Mouse (Mus musculus): ENCODE measurements around the gene Dtwd1.
"Not testable (repeated sequence)": the region's sequence is repeated elsewhere in the genome, so short reads cannot be mapped to it uniquely, and the experiment has no call there.

Dtwd1 gene

GRCm38 (mm10) chr2:126151855-126152571, at the start of gene Dtwd1, which contains the start of gene Fam227b:
Gene Dtwd1, plus strand, starts transcription at chr2:126152141.
Gene Fam227b, minus strand, starts transcription at chr2:126152004.
- in situ Hi-C loops (cut with MboI, MseI) = no loop called here

GRCm38 (mm10) chr2:126147723-126148122, 4.2 kb upstream of the Dtwd1 start:
- in situ Hi-C loops (cut with MboI, MseI) = no loop called here

- in situ Hi-C loops (cut with MboI, MseI) = no loop called here
Measured at GRCm38 (mm10) chr2:126165277-126166018, 13.5 kb downstream of the Dtwd1 start.

- in situ Hi-C loops (cut with MboI, MseI) = no loop called here
Measured at GRCm38 (mm10) chr2:126166335-126166734, 14.4 kb downstream of the Dtwd1 start.

DNA sequence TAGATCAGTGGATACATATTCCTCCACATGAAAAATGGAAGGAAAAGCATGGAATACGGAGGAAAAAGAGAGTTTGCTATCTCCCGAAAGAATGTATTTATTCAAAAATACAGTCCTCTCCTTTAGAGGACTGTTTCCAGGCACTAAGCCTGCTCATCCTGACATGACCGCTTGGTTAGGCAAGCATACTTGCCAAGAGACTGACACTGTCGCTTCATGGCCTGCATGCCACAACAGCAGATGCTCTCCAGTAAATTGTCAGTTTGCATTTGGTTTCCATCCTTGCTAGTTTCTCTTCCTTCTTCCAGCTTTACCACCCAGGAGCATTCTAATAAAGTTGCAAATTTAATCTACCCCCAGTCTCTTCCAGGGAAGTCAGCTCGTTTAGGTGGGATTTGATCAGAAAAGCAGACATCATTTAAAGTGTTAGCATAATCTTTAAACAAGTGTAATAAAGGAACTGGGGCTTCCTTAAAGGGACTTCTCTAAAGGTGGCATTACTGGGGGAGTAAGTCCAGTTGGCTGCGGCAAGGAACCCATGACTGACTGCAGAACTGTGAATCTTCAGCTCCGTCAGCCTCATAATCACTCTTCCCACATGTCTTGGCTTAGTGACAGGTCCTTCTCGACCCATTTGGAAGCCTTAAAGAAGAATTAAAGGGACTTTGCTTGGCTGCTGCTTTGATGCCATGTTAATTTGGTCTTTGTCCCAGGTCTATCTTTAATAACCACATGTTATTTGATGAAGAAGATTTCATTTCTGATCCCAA, 15.1 kb downstream of the Dtwd1 start:
- in situ Hi-C loops (cut with MboI, MseI) = no loop called here

- in situ Hi-C loops (cut with MboI, MseI) = no loop called here
Measured at GRCm38 (mm10) chr2:126171427-126171826, 19.5 kb downstream of the Dtwd1 start.

GRCm38 (mm10) chr2:126191306-126191705, 39.4 kb downstream of the Dtwd1 start:
- in situ Hi-C loops (cut with MboI, MseI) = no loop called here

- in situ Hi-C loops (cut with MboI, MseI) = no loop called here
Measured at GRCm38 (mm10) chr2:126192129-126192528, 40.2 kb downstream of the Dtwd1 start.

- in situ Hi-C loops (cut with MboI, MseI) = no loop called here
Measured at GRCm38 (mm10) chr2:126195631-126196356, 43.9 kb downstream of the Dtwd1 start.

DNA sequence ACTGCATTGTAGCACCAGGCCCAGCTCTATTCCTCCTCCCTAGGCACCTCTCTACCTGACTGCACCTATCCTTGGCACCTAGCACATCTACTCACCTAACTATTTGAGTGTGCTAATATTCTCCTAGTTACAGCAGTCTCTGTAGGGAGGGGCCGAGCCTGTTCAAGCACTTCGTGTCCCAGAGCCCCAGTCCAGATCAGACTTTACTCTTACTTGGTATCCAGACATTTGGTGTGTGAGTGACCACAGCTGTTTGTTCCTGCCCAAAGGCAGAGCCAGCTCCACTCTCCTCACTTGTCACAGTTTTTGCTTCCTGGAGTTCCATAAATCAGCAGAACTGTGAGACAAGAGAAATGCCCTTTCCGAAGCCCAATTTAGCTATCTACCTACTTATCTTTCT, 47.0 kb downstream of the Dtwd1 start:
- in situ Hi-C loops (cut with MboI, MseI) = no loop called here

DNA sequence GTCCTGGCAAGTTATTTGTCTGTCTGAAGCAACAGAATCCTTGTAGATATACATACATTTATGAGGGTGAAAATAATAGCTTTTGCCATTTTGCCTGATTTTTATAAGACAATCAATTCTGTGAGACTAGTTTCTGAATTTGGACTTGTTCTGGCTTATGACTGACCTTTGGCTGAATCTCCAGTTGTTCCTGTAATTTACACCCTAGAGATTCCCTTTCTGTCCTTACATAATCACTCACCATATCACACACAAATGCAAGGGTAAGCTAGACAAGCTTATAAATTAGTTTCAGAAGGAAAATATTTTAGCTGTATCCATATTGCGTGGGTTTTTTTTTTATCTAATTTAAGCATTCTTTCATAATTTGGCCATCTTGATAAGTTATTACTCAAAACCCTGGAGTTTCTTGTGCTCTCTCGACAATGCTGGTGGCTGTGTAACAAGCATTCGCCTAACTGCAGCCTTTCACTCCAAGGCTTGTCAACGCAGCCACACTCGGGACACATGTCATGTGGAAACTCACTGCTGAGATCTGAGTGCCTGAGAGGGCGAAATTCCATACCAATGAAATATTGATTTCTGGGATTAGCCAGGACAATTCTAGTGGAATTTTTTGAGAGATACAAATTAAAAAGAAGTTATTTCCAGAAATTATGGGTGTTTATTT, 59.2 kb downstream of the Dtwd1 start:
- in situ Hi-C loops (cut with MboI, MseI) = no loop called here

GRCm38 (mm10) chr2:126214800-126215199, 62.9 kb downstream of the Dtwd1 start, which contains the start of gene Gm17555:
Gene Gm17555, plus strand, starts transcription at chr2:126215100.
- in situ Hi-C loops (cut with MboI, MseI) = not testable (repeated sequence)

Measured in regulatory T cell (primary cell).